In genomic region chr11:121520761-121521160, GRCm38 (mm10) we compare ENCODE assay signal across 32 mouse cellular contexts. TPM values are rescaled to one million over a fixed set of nuclear protein-coding genes. Genes with fewer than 3 reads are reported as not detected.
DNase-seq lines count a peak whose midpoint lies in the region; ATAC-seq and TF ChIP-seq lines count a peak whose summit lies in the region.
"Had no signal": no experiment of that assay in that cellular context is flagged by ENCODE, and none has a peak within 500 bp of the region (broad histone marks: within the 10 kb centered on the region; RNA-seq: fewer than 3 reads in every experiment).

No protein-coding gene starts in this region.

- no peaks in the 10 kb centered on the region for H3K9me3 ChIP-seq in liver, embryonic 15.5 days (replicated peaks)
- no peaks in the 10 kb centered on the region for H3K9me3 ChIP-seq in liver, embryonic 11.5 days (ENCODE audit: control insufficient read depth, low read length)
- no peaks in the 10 kb centered on the region for H3K9me3 ChIP-seq in ES-Bruce4 (replicated peaks; ENCODE audit: control insufficient read depth, insufficient read depth, low read length, poor library complexity, severe bottlenecking)
- H3K9me3 ChIP-seq: embryonic facial prominence, embryonic 15.5 days; forebrain, embryonic 13.5 days; G1E; heart, embryonic 10.5 days; hindbrain, embryonic 13.5 days; midbrain, embryonic 12.5 days; neural tube, embryonic 15.5 days had no signal

- 0 out of 2 replicates have a peak overlapping the region, but pooled peaks have one; percentile 2 for H3K27ac ChIP-seq in liver, embryonic 15.5 days (replicated peaks)
- H3K27ac ChIP-seq in liver, embryonic 11.5 days (ENCODE audit: low read depth, low read length), result no peak overlapping the region
- peak overlapping the region; percentile 86 for H3K27ac ChIP-seq in ES-Bruce4 (ENCODE audit: insufficient read depth, low read length)
- no peak overlapping the region for H3K27ac ChIP-seq in layer of hippocampus, adult 2 months
- H3K27ac ChIP-seq: forebrain, embryonic 13.5 days; heart, embryonic 10.5 days; hindbrain, embryonic 13.5 days; midbrain, embryonic 12.5 days; neural tube, embryonic 15.5 days had no signal

- no peak overlapping the region for H3K4me2 ChIP-seq in liver, embryonic 15.5 days
- no peak overlapping the region for H3K4me2 ChIP-seq in liver, embryonic 11.5 days
- H3K4me2 ChIP-seq: embryonic facial prominence, embryonic 15.5 days; forebrain, embryonic 13.5 days; hindbrain, embryonic 13.5 days; midbrain, embryonic 12.5 days; neural tube, embryonic 15.5 days had no signal

- DNase-seq in liver, embryonic 11.5 days (ENCODE audit: low spot score), result no peak
- DNase-seq in layer of hippocampus, adult 2 months (ENCODE audit: low spot score in 2 of 2), result no peak
- DNase-seq in neural tube, embryonic 10.5 days (ENCODE audit: extremely low spot score, low spot score), result no peak
- DNase-seq: adrenal gland, postnatal 14 days; cerebellum, adult 11-12 months; cerebellum, adult 9-11 months; gastrocnemius, postnatal 14 days; heart, postnatal 36 days; kidney, adult 9 months; kidney, postnatal 25 days; layer of hippocampus, postnatal 36 days; left cerebral cortex, postnatal 4 days; lung, postnatal 36 days; retina, postnatal 1 day; right cerebral cortex, postnatal 14 days; thymus, adult 18-20 months; thymus, postnatal 25 days had no signal

- no peaks in the 10 kb centered on the region for H3K27me3 ChIP-seq in liver, embryonic 15.5 days
- H3K27me3 ChIP-seq in liver, embryonic 11.5 days (replicated peaks; ENCODE audit: control insufficient read depth, insufficient read depth, low read length), result no peaks in the 10 kb centered on the region
- H3K27me3 ChIP-seq in ES-Bruce4 (ENCODE audit: control insufficient read depth, insufficient read depth, low read length, poor library complexity, severe bottlenecking), result no peaks in the 10 kb centered on the region
- H3K27me3 ChIP-seq: embryonic facial prominence, embryonic 15.5 days; forebrain, embryonic 13.5 days; hindbrain, embryonic 13.5 days; midbrain, embryonic 12.5 days; neural tube, embryonic 15.5 days had no signal

- H3K36me3 ChIP-seq in liver, embryonic 15.5 days (replicated peaks), result no peaks in the 10 kb centered on the region
- no peaks in the 10 kb centered on the region for H3K36me3 ChIP-seq in liver, embryonic 11.5 days (ENCODE audit: control insufficient read depth, insufficient read depth, low read length)
- no peaks in the 10 kb centered on the region for H3K36me3 ChIP-seq in ES-Bruce4 (ENCODE audit: control insufficient read depth, insufficient read depth, low read length, poor library complexity, severe bottlenecking)
- H3K36me3 ChIP-seq: embryonic facial prominence, embryonic 15.5 days; heart, embryonic 10.5 days; hindbrain, embryonic 13.5 days; midbrain, embryonic 12.5 days; neural tube, embryonic 15.5 days had no signal

- no peak overlapping the region for H3K9ac ChIP-seq in liver, embryonic 15.5 days
- H3K9ac ChIP-seq in liver, embryonic 11.5 days (ENCODE audit: low read depth, low read length), result no peak overlapping the region
- H3K9ac ChIP-seq in ES-Bruce4 (ENCODE audit: low read depth, poor library complexity, severe bottlenecking), result no peak overlapping the region
- H3K9ac ChIP-seq: embryonic facial prominence, embryonic 15.5 days; forebrain, embryonic 13.5 days; hindbrain, embryonic 13.5 days; midbrain, embryonic 12.5 days; neural tube, embryonic 15.5 days had no signal

- ATAC-seq in liver, embryonic 15.5 days (ENCODE audit: insufficient read depth), result no peak
- ATAC-seq in liver, embryonic 11.5 days (replicated peaks; ENCODE audit: low FRiP score), result no peak
- 0 out of 2 replicates have a peak, but pooled peaks have one; percentile 27 for ATAC-seq in erythroblast, adult 5-6 weeks (replicated peaks; ENCODE audit: low FRiP score, poor library complexity, severe bottlenecking)
- ATAC-seq in megakaryocyte-erythroid progenitor cell, adult 5-6 weeks (replicated peaks; ENCODE audit: low FRiP score, low TSS enrichment, poor library complexity, severe bottlenecking), result 0 out of 2 replicates have a peak, but pooled peaks have one; percentile 13
- ATAC-seq in monocyte, adult 5-6 weeks (replicated peaks; ENCODE audit: insufficient number of reproducible peaks, low FRiP score, low TSS enrichment, poor library complexity, severe bottlenecking), result no peak
- ATAC-seq: CD4-positive, CD25-positive, alpha-beta regulatory T cell, adult 4 months; forebrain, embryonic 13.5 days; intestine, postnatal 0 days had no signal

- H3K4me3 ChIP-seq in liver, embryonic 15.5 days (replicated peaks), result no peak overlapping the region
- no peak overlapping the region for H3K4me3 ChIP-seq in liver, embryonic 11.5 days (ENCODE audit: low read depth, low read length)
- no peak overlapping the region for H3K4me3 ChIP-seq in ES-Bruce4 (ENCODE audit: low read depth, low read length)
- no peak overlapping the region for H3K4me3 ChIP-seq in layer of hippocampus, adult 2 months
- H3K4me3 ChIP-seq: embryonic facial prominence, embryonic 15.5 days; forebrain, embryonic 13.5 days; heart, embryonic 10.5 days; hindbrain, embryonic 13.5 days; midbrain, embryonic 12.5 days; neural tube, embryonic 15.5 days had no signal

- 50% methylated on average over 2 of the region's 2 CpGs for WGBS in liver, embryonic 15.5 days (ENCODE audit: insufficient replicate concordance)
- WGBS in liver, embryonic 11.5 days, result 73% methylated on average over 2 of the region's 2 CpGs

- peaks cover 36% of the 10 kb centered on the region for H3K4me1 ChIP-seq in liver, embryonic 15.5 days (replicated peaks)
- H3K4me1 ChIP-seq in liver, embryonic 11.5 days (replicated peaks; ENCODE audit: control insufficient read depth, insufficient read depth, low read length), result no peaks in the 10 kb centered on the region
- H3K4me1 ChIP-seq in ES-Bruce4 (ENCODE audit: control insufficient read depth, insufficient read depth, low read length), result peaks cover 5% of the 10 kb centered on the region

- no peak for TF ChIP-seq CTCF in ES-Bruce4 (IDR thresholded peaks at IDR 0.05; ENCODE audit: low read depth, low read length)
- TF ChIP-seq CTCF in layer of hippocampus, adult 2 months (conservative IDR thresholded peaks at IDR 0.05), result no peak

- no peak for TF ChIP-seq POLR2A in ES-Bruce4 (IDR thresholded peaks at IDR 0.05; ENCODE audit: insufficient read depth, low read length)

- no peak for TF ChIP-seq EP300 in ES-Bruce4 (IDR thresholded peaks at IDR 0.05; ENCODE audit: insufficient read depth, low read depth, low read length)

RNA-seq across cellular contexts. Expression of gene Zfp750, which starts 1.6 kb away (rescaled TPM):
- polyA plus RNA-seq in liver, embryonic 15.5 days (2015; fragmentation: Nextera tagmentation; extraction: Ambion mirVana), result 0.82 and 1.1 TPM in 2 replicates
- 0.16 and 0.26 TPM in 2 replicates for polyA plus RNA-seq in liver, embryonic 11.5 days (2014; fragmentation: Nextera tagmentation; extraction: Ambion mirVana)
- polyA plus RNA-seq in ES-Bruce4 (2011; ENCODE audit: insufficient read depth, insufficient read length, low read depth, missing spikeins), result 6.1 and 8.2 TPM in 2 replicates
- not detected in 2 replicates for total RNA-seq in erythroblast, adult 5-6 weeks (2015; ENCODE audit: low replicate concordance)
- total RNA-seq in erythroblast, adult 5-6 weeks (2017; ENCODE audit: low replicate concordance), result 0.17 and 1.3 TPM in 2 replicates
- total RNA-seq in megakaryocyte-erythroid progenitor cell, adult 5-6 weeks (2014; fragmentation: Nextera tagmentation), result not detected in 2 replicates
- 0.66 TPM in 1 of 2 replicates, not detected in the other for total RNA-seq in megakaryocyte-erythroid progenitor cell, adult 5-6 weeks (2017)
- under 1 TPM; 0.20 to 0.25 TPM for total RNA-seq in layer of hippocampus, adult 2 months (2021)
- 0.19 TPM in 1 of 3 replicates, not detected in the others for total RNA-seq in monocyte, adult 5-6 weeks (2017)
- total RNA-seq: gastrocnemius, postnatal 14 days; heart, postnatal 36 days; left cerebral cortex, postnatal 4 days had no signal
- polyA plus RNA-seq: small intestine, adult 2 months had no signal

Comparison
In these comparisons a context has a peak if more than half of its experiments do, and no peak if none do; other contexts are left out.
1. H3K27ac ChIP-seq: peak in liver, embryonic 15.5 days (single experiment) and ES-Bruce4 (single experiment); none in liver, embryonic 11.5 days (single experiment) and layer of hippocampus, adult 2 months (single experiment).
2. ATAC-seq: peak in erythroblast, adult 5-6 weeks (single experiment) and megakaryocyte-erythroid progenitor cell, adult 5-6 weeks (single experiment); none in liver, embryonic 15.5 days (single experiment), liver, embryonic 11.5 days (single experiment) and monocyte, adult 5-6 weeks (single experiment).